In genomic region chr7:96168921-96169320, GRCm38 (mm10) we compare ENCODE assay signal across 11 mouse cellular contexts. TPM values are rescaled to one million over a fixed set of nuclear protein-coding genes. Genes with fewer than 3 reads are reported as not detected.
A peak's percentile ranks its signal among the peaks of the same experiment; 100 is the strongest.
DNase-seq lines count a peak whose midpoint lies in the region; ATAC-seq and TF ChIP-seq lines count a peak whose summit lies in the region.
"Had no signal": no experiment of that assay in that cellular context is flagged by ENCODE, and none has a peak within 500 bp of the region (broad histone marks: within the 10 kb centered on the region; RNA-seq: fewer than 3 reads in every experiment).

No protein-coding gene starts in this region.

- H3K4me1 ChIP-seq in forebrain, embryonic 15.5 days = peaks cover 30% of the 10 kb centered on the region
- no peaks in the 10 kb centered on the region for H3K4me1 ChIP-seq in midbrain, postnatal 0 days (ENCODE audit: insufficient read depth, low read length)
- no peaks in the 10 kb centered on the region for H3K4me1 ChIP-seq in intestine, embryonic 16.5 days (ENCODE audit: control insufficient read depth, insufficient read depth, low read length)
- H3K4me1 ChIP-seq: intestine, embryonic 15.5 days had no signal

- no peaks in the 10 kb centered on the region for H3K9me3 ChIP-seq in forebrain, embryonic 15.5 days
- H3K9me3 ChIP-seq in midbrain, postnatal 0 days (ENCODE audit: low read length) = no peaks in the 10 kb centered on the region
- no peaks in the 10 kb centered on the region for H3K9me3 ChIP-seq in intestine, embryonic 16.5 days (ENCODE audit: control insufficient read depth, low read length)
- H3K9me3 ChIP-seq: intestine, embryonic 15.5 days; limb, embryonic 15.5 days had no signal

- H3K4me3 ChIP-seq in forebrain, embryonic 15.5 days = no peak overlapping the region
- H3K4me3 ChIP-seq in midbrain, postnatal 0 days (ENCODE audit: low read depth, low read length) = no peak overlapping the region
- H3K4me3 ChIP-seq in intestine, embryonic 16.5 days (ENCODE audit: low read length) = no peak overlapping the region
- H3K4me3 ChIP-seq in layer of hippocampus, adult 2 months = no peak overlapping the region
- H3K4me3 ChIP-seq: intestine, embryonic 15.5 days; limb, embryonic 15.5 days had no signal

- no peaks in the 10 kb centered on the region for H3K27me3 ChIP-seq in forebrain, embryonic 15.5 days
- no peaks in the 10 kb centered on the region for H3K27me3 ChIP-seq in midbrain, postnatal 0 days (ENCODE audit: insufficient read depth, low read length)
- no peaks in the 10 kb centered on the region for H3K27me3 ChIP-seq in intestine, embryonic 16.5 days (replicated peaks; ENCODE audit: control insufficient read depth, insufficient read depth, low read length)
- H3K27me3 ChIP-seq: intestine, embryonic 15.5 days; limb, embryonic 15.5 days had no signal

- TF ChIP-seq CTCF in midbrain, postnatal 0 days (IDR thresholded peaks at IDR 0.05) = no peak
- no peak for TF ChIP-seq CTCF in layer of hippocampus, adult 2 months (conservative IDR thresholded peaks at IDR 0.05)

- peak overlapping the region; percentile 62 for H3K27ac ChIP-seq in forebrain, embryonic 15.5 days (replicated peaks)
- no peak overlapping the region for H3K27ac ChIP-seq in midbrain, postnatal 0 days (ENCODE audit: low read depth, low read length)
- no peak overlapping the region for H3K27ac ChIP-seq in intestine, embryonic 16.5 days (ENCODE audit: low read length)
- H3K27ac ChIP-seq in layer of hippocampus, adult 2 months = no peak overlapping the region
- H3K27ac ChIP-seq: intestine, embryonic 15.5 days; limb, embryonic 15.5 days had no signal

- ATAC-seq in forebrain, embryonic 15.5 days (replicated peaks) = peak; percentile 98
- ATAC-seq in midbrain, postnatal 0 days (ENCODE audit: low FRiP score) = peak; percentile 63; the same call in 1 of the 2 replicates
- ATAC-seq in intestine, embryonic 16.5 days = no peak
- ATAC-seq: intestine, embryonic 15.5 days had no signal

- H3K36me3 ChIP-seq in forebrain, embryonic 15.5 days = no peaks in the 10 kb centered on the region
- H3K36me3 ChIP-seq in midbrain, postnatal 0 days (ENCODE audit: insufficient read depth, low read length) = no peaks in the 10 kb centered on the region
- no peaks in the 10 kb centered on the region for H3K36me3 ChIP-seq in intestine, embryonic 16.5 days (ENCODE audit: control insufficient read depth, insufficient read depth, low read length)
- H3K36me3 ChIP-seq: G1E; intestine, embryonic 15.5 days; limb, embryonic 15.5 days had no signal

- peak; percentile 35 to 50 for DNase-seq in layer of hippocampus, postnatal 10 days (ENCODE audit: low spot score in 2 of 2)
- no peak for DNase-seq in layer of hippocampus, adult 9-11 months
- peak; percentile 40 for DNase-seq in adrenal gland, postnatal 14 days
- DNase-seq in midbrain, postnatal 0 days (ENCODE audit: low spot score) = peak; percentile 71
- no peak for DNase-seq in urinary bladder, postnatal 25 days (ENCODE audit: low spot score)
- no peak for DNase-seq in layer of hippocampus, adult 2 months (ENCODE audit: low spot score in 2 of 2)

- 6% methylated on average over 3 of the region's 3 CpGs for WGBS in forebrain, embryonic 15.5 days
- 24% methylated on average over 3 of the region's 3 CpGs for WGBS in midbrain, postnatal 0 days
- 37% methylated on average over 3 of the region's 3 CpGs for WGBS in intestine, embryonic 16.5 days

- H3K4me2 ChIP-seq in forebrain, embryonic 15.5 days (replicated peaks) = peak overlapping the region; percentile 7; the same call in 1 of the 2 replicates
- H3K4me2 ChIP-seq in midbrain, postnatal 0 days (ENCODE audit: low read depth, low read length, poor library complexity, severe bottlenecking) = no peak overlapping the region
- H3K4me2 ChIP-seq in intestine, embryonic 16.5 days (ENCODE audit: low read depth, low read length) = no peak overlapping the region
- H3K4me2 ChIP-seq: intestine, embryonic 15.5 days; limb, embryonic 15.5 days had no signal

- H3K9ac ChIP-seq in forebrain, embryonic 15.5 days (replicated peaks) = no peak overlapping the region
- no peak overlapping the region for H3K9ac ChIP-seq in midbrain, postnatal 0 days (replicated peaks; ENCODE audit: low read length, poor library complexity, severe bottlenecking)
- H3K9ac ChIP-seq in intestine, embryonic 16.5 days (ENCODE audit: low read depth, low read length) = no peak overlapping the region
- H3K9ac ChIP-seq: intestine, embryonic 15.5 days; limb, embryonic 15.5 days had no signal

RNA-seq across cellular contexts. Expression of gene Tenm4, which starts 2.1 kb away (rescaled TPM):
- total RNA-seq in layer of hippocampus, postnatal 10 days (2021) = 100 to 1,000 TPM; 130 to 149 TPM
- 11.3 and 15.6 TPM in 2 replicates for total RNA-seq in adrenal gland, postnatal 14 days (2021)
- 103 and 117 TPM in 2 replicates for polyA plus RNA-seq in forebrain, embryonic 15.5 days (2015; fragmentation: Nextera tagmentation; extraction: Ambion mirVana)
- 56.0 and 58.5 TPM in 2 replicates for total RNA-seq in midbrain, postnatal 0 days (2014; rRNA removed)
- polyA plus RNA-seq in midbrain, postnatal 0 days (2015; fragmentation: Nextera tagmentation; extraction: Ambion mirVana) = 29.5 and 35.9 TPM in 2 replicates
- polyA plus RNA-seq in intestine, embryonic 16.5 days (2015; fragmentation: Nextera tagmentation; extraction: Ambion mirVana) = 13.6 and 14.3 TPM in 2 replicates
- total RNA-seq in layer of hippocampus, adult 2 months (2021) = 100 to 1,000 TPM; 111 to 131 TPM

Comparison
In these comparisons a context has a peak if more than half of its experiments do, and no peak if none do; other contexts are left out.
1. DNase-seq: peak in layer of hippocampus, postnatal 10 days (2 of 2), adrenal gland, postnatal 14 days (single experiment) and midbrain, postnatal 0 days (single experiment); none in layer of hippocampus, adult 9-11 months (single experiment), urinary bladder, postnatal 25 days (single experiment) and layer of hippocampus, adult 2 months (0 of 2).